In the genomic region with DNA sequence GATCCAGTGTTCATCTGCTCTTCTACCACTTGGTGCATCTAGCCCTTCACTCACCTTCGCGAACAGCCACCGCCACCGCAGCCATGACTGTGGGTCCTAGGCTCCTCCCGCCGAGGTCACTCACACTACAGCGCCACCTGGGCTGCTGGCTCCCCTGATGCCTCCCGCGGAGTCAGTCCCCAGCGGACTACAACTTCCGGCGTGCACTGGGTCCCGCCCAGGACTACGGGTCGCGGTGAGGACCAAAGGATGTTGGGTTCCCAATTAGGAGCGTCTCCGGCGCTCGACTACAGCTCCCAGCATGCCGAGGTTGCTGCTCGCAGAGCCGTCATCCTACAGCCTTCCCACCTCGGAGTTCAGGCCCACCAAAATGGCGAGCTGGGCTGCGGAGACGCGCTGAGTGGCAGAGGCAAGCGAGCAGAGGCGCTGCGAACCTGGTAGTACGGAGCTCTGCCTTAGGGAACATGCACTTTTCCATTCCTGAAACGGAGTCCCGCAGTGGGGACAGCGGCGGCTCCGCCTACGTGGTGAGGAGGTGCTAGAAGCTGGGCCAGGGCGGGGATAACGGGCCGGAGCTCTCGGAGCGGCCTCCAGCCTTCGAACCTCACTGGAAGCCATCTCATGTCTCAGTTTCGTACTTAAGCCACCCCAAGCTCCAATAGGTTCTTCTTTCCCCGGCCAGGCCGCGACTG, we compare ENCODE assay signal across 8 mouse cellular contexts. TPM values are rescaled to one million over a fixed set of nuclear protein-coding genes. Genes with fewer than 3 reads are reported as not detected.
DNase-seq lines count a peak whose midpoint lies in the region; ATAC-seq lines count a peak whose summit lies in the region.

Snx17 (plus strand) TSS at position 289 of the 692 bp plus-strand sequence.
Eif2b4 (minus strand) TSS at position 492 of the 692 bp plus-strand sequence.

- no peaks in the 10 kb centered on the region for H3K9me3 ChIP-seq in hindbrain, embryonic 15.5 days

- peak within 1 kb of the TSS; percentile 72 for H3K4me3 ChIP-seq in hindbrain, embryonic 15.5 days

- peak within 1 kb of the TSS; percentile 75 for H3K4me2 ChIP-seq in hindbrain, embryonic 15.5 days

- H3K27me3 ChIP-seq in hindbrain, embryonic 15.5 days, result no peaks in the 10 kb centered on the region

- H3K4me1 ChIP-seq in hindbrain, embryonic 15.5 days (replicated peaks), result peaks cover 21% of the 10 kb centered on the region

- ATAC-seq in hindbrain, embryonic 15.5 days (ENCODE audit: low FRiP score, low read depth), result peak; percentile 97

- peaks cover 60% of the 10 kb centered on the region for H3K36me3 ChIP-seq in hindbrain, embryonic 15.5 days

- H3K9ac ChIP-seq in hindbrain, embryonic 15.5 days, result peak within 1 kb of the TSS; percentile 87

- peak; percentile 99 for DNase-seq in T-cell, adult 2 months (ENCODE audit: low spot score)
- peak; percentile 100 for DNase-seq in cerebellum, postnatal 36 days
- peak; percentile 100 for DNase-seq in frontal cortex, postnatal 36 days (ENCODE audit: low spot score in 2 of 2)
- peak; percentile 98 for DNase-seq in left cerebral cortex, adult 11 months (ENCODE audit: low spot score)
- peak; percentile 99 for DNase-seq in lung, postnatal 4 days
- DNase-seq in retina, postnatal 7 days (ENCODE audit: low read depth, low spot score), result peak; percentile 99
- DNase-seq in urinary bladder, adult 2 months (ENCODE audit: low spot score), result peak; percentile 99

- WGBS in hindbrain, embryonic 15.5 days, result under 1% methylated on average over 48 of the region's 48 CpGs

- peak within 1 kb of the TSS; percentile 87 for H3K27ac ChIP-seq in hindbrain, embryonic 15.5 days (replicated peaks)

RNA-seq across cellular contexts. Expression of gene Snx17, which starts in this region (rescaled TPM):
- polyA plus RNA-seq in hindbrain, embryonic 15.5 days (2015; fragmentation: Nextera tagmentation; extraction: Ambion mirVana), result 115 and 118 TPM in 2 replicates
- polyA plus RNA-seq in urinary bladder, adult 2 months (2012; rRNA removed), result 93.5 and 93.8 TPM in 2 replicates

RNA-seq across cellular contexts. Expression of gene Eif2b4, which starts in this region (rescaled TPM):
- 76.1 and 86.9 TPM in 2 replicates for polyA plus RNA-seq in hindbrain, embryonic 15.5 days (2015; fragmentation: Nextera tagmentation; extraction: Ambion mirVana)
- 33.2 and 39.1 TPM in 2 replicates for polyA plus RNA-seq in urinary bladder, adult 2 months (2012; rRNA removed)

Comparison
In these comparisons a context has a peak if more than half of its experiments do, and no peak if none do; other contexts are left out.
1. Peak in every context shown above with its lines: DNase-seq, ATAC-seq, H3K4me3 ChIP-seq and H3K27ac ChIP-seq.